Mouse (Mus musculus) urinary bladder, postnatal 4 days (tissue): ENCODE results near the gene Capns2.

Experiments used
- DNase-seq, 2 experiments: peaks; one replicate each; pipeline ENCODE4 v3.0.0; 2021 to 2022; ENCODE audit warnings: low spot score in 2 of 2

Capns2 gene

GRCm38 (mm10) chr8:92906553-92906952 lies 5.3 kb downstream of the Capns2 start:
- DNase-seq, result no peak

- DNase-seq, result no peak
Observed at GRCm38 (mm10) chr8:92908448-92908847, 7.2 kb downstream of the Capns2 start.

- DNase-seq, result no peak
Observed at GRCm38 (mm10) chr8:92911477-92911876, 10.3 kb downstream of the Capns2 start.

GRCm38 (mm10) chr8:92913396-92913795 lies 12.2 kb downstream of the Capns2 start:
- DNase-seq, result no peak

GRCm38 (mm10) chr8:92916082-92916481 lies 14.9 kb downstream of the Capns2 start:
- DNase-seq, result no peak

GRCm38 (mm10) chr8:92921768-92922167 lies 20.6 kb downstream of the Capns2 start:
- DNase-seq, result no peak

GRCm38 (mm10) chr8:92928986-92929385 lies 27.8 kb downstream of the Capns2 start:
- no peak for DNase-seq

GRCm38 (mm10) chr8:92938056-92938455 lies 36.8 kb downstream of the Capns2 start:
- DNase-seq, result no peak

- DNase-seq, result no peak
Observed at GRCm38 (mm10) chr8:92949071-92949470, 47.9 kb downstream of the Capns2 start.

GRCm38 (mm10) chr8:92950639-92951371 lies 49.6 kb downstream of the Capns2 start:
- DNase-seq, result no peak
